Mouse (Mus musculus) forebrain, embryonic 13.5 days (tissue): ENCODE results near the gene Trpm8. TPM values are rescaled to one million over a fixed set of nuclear protein-coding genes. Genes with fewer than 3 reads are reported as not detected.
A peak's percentile ranks its signal among the peaks of the same experiment; 100 is the strongest.

Source experiments
- ATAC-seq: fragments of 200-750 bp; cut with Nextera tagmentation; 2 replicates; pipeline ENCODE4 v1.8.0; 2017
- H3K27ac ChIP-seq: fragments of 300-500 bp; sonication (generic); 2 replicates; pipeline ENCODE4 v1.5.1; 2015; ENCODE audit warnings: inconsistent platforms, mild to moderate bottlenecking, moderate library complexity
- H3K27me3 ChIP-seq: fragments of 300-500 bp; sonication (generic); 2 replicates; pipeline ENCODE4 v1.6.1; 2015; ENCODE audit warnings: mild to moderate bottlenecking, inconsistent platforms
- H3K36me3 ChIP-seq: fragments of 300-500 bp; sonication (generic); 2 replicates; pipeline ENCODE4 v1.6.1; 2015; ENCODE audit warnings: mild to moderate bottlenecking, inconsistent platforms; ENCODE audit not compliant: poor library complexity, severe bottlenecking
- H3K4me1 ChIP-seq: fragments of 300-500 bp; sonication (generic); 2 replicates; pipeline ENCODE4 v1.6.1; 2015; ENCODE audit warnings: inconsistent platforms
- H3K4me2 ChIP-seq: fragments of 300-500 bp; sonication (generic); 2 replicates; pipeline ENCODE4 v1.6.1; 2015; ENCODE audit warnings: inconsistent platforms, mild to moderate bottlenecking, moderate library complexity
- H3K4me3 ChIP-seq: fragments of 300-500 bp; sonication (generic); 2 replicates; pipeline ENCODE4 v1.5.1; 2015; ENCODE audit warnings: mild to moderate bottlenecking, inconsistent platforms
- H3K9ac ChIP-seq: fragments of 300-500 bp; sonication (generic); 2 replicates; pipeline ENCODE4 v1.6.1; 2015; ENCODE audit warnings: mild to moderate bottlenecking, inconsistent platforms
- H3K9me3 ChIP-seq: fragments of 300-500 bp; sonication (generic); replicated peaks from 2 replicates; pipeline ENCODE4 v1.6.1; 2016; ENCODE audit warnings: inconsistent platforms
- WGBS: fragments of 180-500 bp; shearing (Covaris S2); methylation state at CpG from one replicate; pipeline ENCODE4 v1.1.7; 2015; 5-methylcytosine and 5-hydroxymethylcytosine counted together
- polyA plus RNA-seq: library from polyadenylated mRNA; unstranded; fragments of >200 nt; fragmentation: Nextera tagmentation; extraction: Ambion mirVana; gene quantifications from 2 replicates; pipeline ENCODE4 v1.2.1, GENCODE M21; 2015

The Trpm8 gene
- polyA plus RNA-seq, 1 experiment from 2014 or later: 0.06 TPM

DNA sequence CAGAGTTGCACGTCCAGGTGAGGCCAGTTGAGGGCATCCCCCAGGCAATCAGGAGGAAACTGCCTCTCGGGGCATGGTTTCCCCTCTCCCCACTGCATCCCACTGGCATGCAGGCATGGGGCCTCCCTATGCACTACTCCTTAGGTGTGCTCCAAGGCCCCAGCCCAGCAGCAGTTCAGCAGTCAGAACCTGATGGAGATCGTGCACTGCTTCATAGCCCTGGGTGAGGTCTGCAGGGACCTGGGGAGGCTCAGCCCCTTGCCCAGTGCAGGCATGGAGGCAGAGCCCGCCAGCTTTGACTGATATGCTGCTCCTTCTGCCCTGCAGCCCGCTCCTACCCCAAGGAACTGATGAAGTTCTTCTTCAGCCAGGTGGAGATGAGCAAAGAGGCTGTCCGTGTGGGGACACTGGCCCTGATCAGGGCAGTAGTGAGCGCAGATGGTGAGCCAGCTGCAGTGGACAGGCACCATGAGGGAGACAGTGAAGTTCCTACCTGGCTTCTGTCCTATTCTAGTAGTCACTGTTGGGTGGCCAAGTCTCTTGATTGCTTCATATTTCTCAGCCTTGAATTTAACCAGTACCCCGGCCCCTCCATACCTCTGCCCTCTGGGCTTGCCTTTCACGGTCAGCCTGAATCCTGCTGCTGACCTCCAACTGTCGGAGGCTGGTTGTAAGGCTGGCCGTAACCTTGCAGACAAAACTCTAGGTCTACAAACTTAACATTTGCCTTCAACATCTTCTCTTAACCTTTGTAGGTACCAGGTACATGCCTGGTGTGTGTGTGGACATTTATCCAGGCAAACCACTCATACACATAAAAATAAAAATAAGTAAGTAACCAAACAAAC, 42.2 kb upstream of the Trpm8 start:
- Histone ChIP-seq H3K4me2 (no peak overlapping the region), H3K4me3 (no peak overlapping the region), H3K4me1 (no peaks in the 10 kb centered on the region), H3K27me3 (no peaks in the 10 kb centered on the region), H3K9ac (no peak overlapping the region), H3K27ac (no peak overlapping the region), H3K36me3 (no peaks in the 10 kb centered on the region), H3K9me3 (peaks cover 97% of the 10 kb centered on the region)
- 63% methylated on average over 11 of the region's 11 CpGs for WGBS
- no peak for ATAC-seq

DNA sequence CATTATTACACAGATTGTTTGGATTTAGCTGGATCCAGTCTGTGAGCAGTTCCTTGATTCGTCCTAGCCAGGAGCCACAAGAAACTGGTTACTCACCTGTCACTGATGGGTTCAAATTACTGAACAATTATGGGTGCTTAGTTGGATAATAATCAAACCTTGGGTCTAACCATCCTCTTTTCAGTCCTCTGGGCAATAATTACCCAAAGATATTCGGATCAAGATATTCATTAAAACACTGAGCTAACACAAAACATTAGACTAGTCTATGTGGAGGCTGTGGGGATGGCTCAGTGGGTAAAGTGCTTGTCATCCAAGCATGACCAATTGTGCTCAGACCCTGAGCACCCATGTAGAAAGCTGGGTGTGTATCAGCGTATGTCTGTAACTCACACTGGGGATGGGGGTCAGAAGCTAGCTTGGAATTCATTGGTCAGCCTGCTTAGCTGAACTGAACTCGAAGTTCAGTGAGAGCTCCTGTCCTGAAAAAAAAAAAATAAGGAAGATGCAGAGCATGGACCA, 41.5 kb upstream of the Trpm8 start:
- no peaks in the 10 kb centered on the region for H3K27me3 ChIP-seq
- no peaks in the 10 kb centered on the region for H3K36me3 ChIP-seq
- 62% methylated on average over 4 of the region's 4 CpGs for WGBS
- H3K4me3 ChIP-seq: no peak overlapping the region
- H3K4me2 ChIP-seq: no peak overlapping the region
- no peak overlapping the region for H3K9ac ChIP-seq
- peaks cover 97% of the 10 kb centered on the region for H3K9me3 ChIP-seq
- no peak for ATAC-seq
- no peaks in the 10 kb centered on the region for H3K4me1 ChIP-seq
- H3K27ac ChIP-seq: no peak overlapping the region

DNA sequence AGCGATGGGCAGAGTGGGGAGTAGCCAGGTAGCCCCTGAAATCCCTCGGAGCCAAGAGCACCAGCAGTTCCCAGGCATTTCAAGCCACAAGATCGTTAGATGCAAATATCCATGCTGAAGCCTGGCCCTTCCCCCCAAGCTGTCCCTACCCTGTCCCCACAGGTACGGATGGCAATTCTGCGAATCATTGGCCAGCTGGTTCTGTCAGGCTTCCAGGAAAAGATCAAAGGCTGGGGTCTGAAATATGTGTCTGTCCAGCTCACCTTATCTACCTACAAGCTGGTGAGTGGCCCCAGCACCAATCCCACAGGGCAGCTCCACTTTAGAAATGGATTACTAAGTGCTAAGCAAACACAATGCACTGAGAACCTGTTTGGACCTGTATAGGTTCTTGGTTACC, 40.1 kb upstream of the Trpm8 start:
- Histone ChIP-seq H3K4me1 (no peaks in the 10 kb centered on the region), H3K27me3 (no peaks in the 10 kb centered on the region), H3K9ac (no peak overlapping the region), H3K36me3 (no peaks in the 10 kb centered on the region), H3K9me3 (peaks cover 96% of the 10 kb centered on the region), H3K27ac (no peak overlapping the region), H3K4me2 (no peak overlapping the region), H3K4me3 (no peak overlapping the region)
- WGBS: 81% methylated on average over 5 of the region's 5 CpGs
- no peak for ATAC-seq

- Histone ChIP-seq H3K4me2 (no peak overlapping the region), H3K36me3 (no peaks in the 10 kb centered on the region), H3K27ac (no peak overlapping the region), H3K9me3 (peaks cover 95% of the 10 kb centered on the region), H3K9ac (no peak overlapping the region), H3K27me3 (no peaks in the 10 kb centered on the region), H3K4me3 (no peak overlapping the region), H3K4me1 (no peaks in the 10 kb centered on the region)
- 0 out of 2 replicates have a peak, but pooled peaks have one; percentile 11 for ATAC-seq
- WGBS: 78% methylated on average over 6 of the region's 6 CpGs
These were observed 38.7 kb upstream of the Trpm8 start for GRCm38 (mm10) chr1:88238771-88239170.

DNA sequence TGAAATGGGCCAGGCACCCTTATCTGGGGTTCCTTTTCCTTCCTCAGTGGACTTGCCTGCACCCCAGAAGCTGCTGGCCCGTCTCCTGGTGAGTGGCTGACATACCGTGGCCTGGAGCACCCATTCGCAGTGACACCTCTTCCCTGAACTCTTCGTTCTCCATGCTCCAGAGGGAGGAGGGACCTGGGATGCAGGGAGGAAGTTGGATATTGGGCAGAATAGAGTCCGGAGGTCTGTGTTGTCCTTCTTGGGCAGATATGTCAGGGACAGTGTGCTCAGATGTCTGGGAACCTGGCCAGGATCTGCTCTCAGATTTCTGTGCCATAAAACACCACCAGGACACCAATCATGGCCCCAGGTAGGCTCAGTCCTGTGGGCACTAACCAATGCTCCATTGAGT, 37.4 kb upstream of the Trpm8 start:
- H3K9me3 ChIP-seq: peaks cover 95% of the 10 kb centered on the region

GRCm38 (mm10) chr1:88240579-88240978, 36.9 kb upstream of the Trpm8 start:
- ATAC-seq: no peak

More for the DNA sequence above, 37.4 kb upstream of the Trpm8 start:
- H3K4me3 ChIP-seq: no peak overlapping the region
- WGBS: 73% methylated on average over 5 of the region's 5 CpGs
- no peak overlapping the region for H3K4me2 ChIP-seq
- no peaks in the 10 kb centered on the region for H3K4me1 ChIP-seq
- ATAC-seq: no peak
- H3K9ac ChIP-seq: no peak overlapping the region
- H3K36me3 ChIP-seq: no peaks in the 10 kb centered on the region
- no peak overlapping the region for H3K27ac ChIP-seq
- no peaks in the 10 kb centered on the region for H3K27me3 ChIP-seq

DNA sequence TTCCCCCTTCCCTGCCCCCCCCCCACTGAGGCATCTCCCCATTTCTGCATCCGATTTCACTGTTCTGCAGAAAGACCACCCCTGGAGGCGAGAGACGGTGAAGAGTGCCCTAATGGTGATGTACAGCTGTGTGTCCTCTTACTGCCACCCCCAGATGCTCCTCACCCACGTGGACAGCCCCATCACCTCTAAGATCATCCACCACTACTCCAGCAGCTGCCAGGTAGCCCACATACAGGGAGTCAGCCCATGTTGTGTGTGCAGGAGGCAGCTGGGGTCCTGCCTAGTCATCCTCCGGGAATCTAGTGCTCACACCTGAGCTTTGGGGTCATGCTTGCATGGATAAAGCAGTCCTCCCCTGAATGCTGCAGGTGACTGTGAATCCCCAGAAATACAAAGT, 33.6 kb upstream of the Trpm8 start:
- WGBS: 65% methylated on average over 5 of the region's 5 CpGs
- Histone ChIP-seq H3K27ac (no peak overlapping the region), H3K36me3 (no peaks in the 10 kb centered on the region), H3K9ac (no peak overlapping the region), H3K4me2 (no peak overlapping the region), H3K9me3 (peaks cover 98% of the 10 kb centered on the region), H3K27me3 (no peaks in the 10 kb centered on the region), H3K4me3 (no peak overlapping the region), H3K4me1 (no peaks in the 10 kb centered on the region)
- ATAC-seq: no peak

More at GRCm38 (mm10) chr1:88240579-88240978, 36.9 kb upstream of the Trpm8 start:
- Histone ChIP-seq H3K4me1 (no peaks in the 10 kb centered on the region), H3K9ac (no peak overlapping the region), H3K9me3 (peaks cover 95% of the 10 kb centered on the region), H3K36me3 (no peaks in the 10 kb centered on the region), H3K4me2 (no peak overlapping the region), H3K27me3 (no peaks in the 10 kb centered on the region), H3K4me3 (no peak overlapping the region), H3K27ac (no peak overlapping the region)
- 71% methylated on average over 4 of the region's 4 CpGs for WGBS

GRCm38 (mm10) chr1:88245881-88246280, 31.6 kb upstream of the Trpm8 start:
- H3K27ac ChIP-seq: no peak overlapping the region
- peaks cover 98% of the 10 kb centered on the region for H3K9me3 ChIP-seq
- 76% methylated on average over 6 of the region's 6 CpGs for WGBS
- no peak overlapping the region for H3K4me3 ChIP-seq
- H3K9ac ChIP-seq: no peak overlapping the region
- no peaks in the 10 kb centered on the region for H3K27me3 ChIP-seq
- H3K4me2 ChIP-seq: no peak overlapping the region
- no peak for ATAC-seq
- no peaks in the 10 kb centered on the region for H3K4me1 ChIP-seq
- H3K36me3 ChIP-seq: no peaks in the 10 kb centered on the region

GRCm38 (mm10) chr1:88246386-88246785, 31.1 kb upstream of the Trpm8 start:
- no peak for ATAC-seq
- whole genome bisulfite sequencing: 46% methylated on average over 6 of the region's 6 CpGs

DNA sequence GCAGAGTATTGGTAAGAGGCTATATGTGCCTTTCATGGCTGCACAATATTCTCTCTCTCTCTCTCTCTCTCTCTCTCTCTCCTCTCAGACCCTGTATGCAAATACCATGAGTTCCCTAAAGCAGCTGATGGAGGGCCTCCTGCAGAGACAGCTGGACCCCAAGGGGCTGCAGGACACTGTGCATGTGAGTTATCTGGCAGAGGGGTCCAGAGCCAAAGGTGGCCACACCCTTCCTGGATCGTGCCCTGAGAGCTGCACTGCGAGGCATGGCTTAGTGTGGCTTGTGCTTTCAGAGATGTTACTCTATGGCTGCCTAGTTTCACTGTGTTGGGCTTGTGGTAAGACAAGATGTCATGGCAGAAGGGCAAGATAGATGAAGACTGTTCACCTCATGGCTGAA, 29.8 kb upstream of the Trpm8 start:
- H3K36me3 ChIP-seq: no peaks in the 10 kb centered on the region
- no peak for ATAC-seq
- peaks cover 96% of the 10 kb centered on the region for H3K9me3 ChIP-seq
- no peak overlapping the region for H3K4me3 ChIP-seq
- H3K4me2 ChIP-seq: no peak overlapping the region
- H3K9ac ChIP-seq: no peak overlapping the region
- H3K27me3 ChIP-seq: no peaks in the 10 kb centered on the region
- H3K4me1 ChIP-seq: no peaks in the 10 kb centered on the region
- no peak overlapping the region for H3K27ac ChIP-seq
- WGBS: 43% methylated on average over 2 of the region's 2 CpGs

More at GRCm38 (mm10) chr1:88246386-88246785, 31.1 kb upstream of the Trpm8 start:
- Histone ChIP-seq H3K36me3 (no peaks in the 10 kb centered on the region), H3K27ac (no peak overlapping the region), H3K4me2 (no peak overlapping the region), H3K4me3 (no peak overlapping the region), H3K27me3 (no peaks in the 10 kb centered on the region), H3K9ac (no peak overlapping the region), H3K9me3 (peaks cover 98% of the 10 kb centered on the region), H3K4me1 (no peaks in the 10 kb centered on the region)

DNA sequence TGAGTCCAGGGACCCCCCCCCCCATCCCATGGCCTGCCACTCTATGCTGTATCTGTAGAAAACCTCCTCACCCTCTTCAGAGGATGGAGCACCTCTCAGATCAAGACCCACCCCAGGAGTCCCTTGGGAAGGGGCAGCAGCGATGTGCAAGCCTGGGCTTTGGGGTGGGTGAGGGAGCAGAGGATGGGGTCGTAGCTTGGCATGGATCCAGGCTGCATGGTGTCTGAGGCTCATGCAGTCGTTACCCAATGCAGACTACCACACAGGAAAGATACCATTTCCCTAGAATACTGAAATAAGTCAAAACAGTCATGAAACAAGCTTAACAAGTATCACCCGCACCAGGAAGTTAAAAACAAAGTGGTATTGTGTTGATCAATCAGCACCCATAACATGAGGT, 28.8 kb upstream of the Trpm8 start:
- no peak for ATAC-seq

GRCm38 (mm10) chr1:88249596-88249995, 27.9 kb upstream of the Trpm8 start:
- peaks cover 97% of the 10 kb centered on the region for H3K9me3 ChIP-seq
- ATAC-seq: no peak
- no peaks in the 10 kb centered on the region for H3K4me1 ChIP-seq
- no peak overlapping the region for H3K4me3 ChIP-seq
- 81% methylated on average over 7 of the region's 7 CpGs for WGBS
- no peaks in the 10 kb centered on the region for H3K36me3 ChIP-seq
- no peak overlapping the region for H3K4me2 ChIP-seq
- H3K27ac ChIP-seq: no peak overlapping the region
- H3K27me3 ChIP-seq: no peaks in the 10 kb centered on the region
- no peak overlapping the region for H3K9ac ChIP-seq

More for the DNA sequence above, 28.8 kb upstream of the Trpm8 start:
- Histone ChIP-seq H3K36me3 (no peaks in the 10 kb centered on the region), H3K27ac (no peak overlapping the region), H3K9ac (no peak overlapping the region), H3K4me1 (no peaks in the 10 kb centered on the region), H3K4me2 (no peak overlapping the region), H3K4me3 (no peak overlapping the region), H3K9me3 (peaks cover 97% of the 10 kb centered on the region), H3K27me3 (no peaks in the 10 kb centered on the region)
- 67% methylated on average over 4 of the region's 4 CpGs for WGBS
